Mouse (Mus musculus): ENCODE data around the gene Tmprss5. TPM values are rescaled to one million over a fixed set of nuclear protein-coding genes. Genes with fewer than 3 reads are reported as not detected.

Gene Tmprss5
- polyA plus RNA-seq, 1 experiment from 2014 or later: 3.5 TPM

DNA sequence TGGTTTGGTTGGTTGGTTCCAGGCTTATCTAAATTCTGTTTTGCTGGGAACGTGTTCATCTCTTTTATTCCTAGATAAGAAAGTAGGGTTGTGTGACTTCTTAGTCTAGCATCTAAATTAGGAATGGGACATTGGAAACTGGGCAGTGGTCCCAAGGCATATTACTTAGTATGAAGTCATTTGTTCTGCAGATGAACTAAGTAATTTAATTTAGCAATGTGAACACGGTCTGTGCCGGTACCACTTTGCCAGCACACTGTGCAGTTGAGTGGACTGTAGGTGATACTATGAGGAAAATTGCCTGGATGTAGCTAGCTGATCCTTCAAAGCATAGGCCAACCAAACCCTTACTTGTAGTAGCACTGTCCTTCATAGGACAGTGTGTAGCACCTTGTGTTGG is 4.2 kb upstream of the Tmprss5 start:
- Histone ChIP-seq H3K9ac (ENCODE audit: low read length) (no peak overlapping the region), H3K27ac (replicated peaks) (no peak overlapping the region), H3K4me3 (ENCODE audit: low read depth, low read length) (no peak overlapping the region), H3K36me3 (ENCODE audit: control insufficient read depth, insufficient read depth, low read length) (peaks cover 25% of the 10 kb centered on the region), H3K27me3 (ENCODE audit: control insufficient read depth, insufficient read depth, low read length) (no peaks in the 10 kb centered on the region), H3K4me1 (replicated peaks; ENCODE audit: control insufficient read depth, insufficient read depth) (no peaks in the 10 kb centered on the region), H3K4me2 (replicated peaks; ENCODE audit: low read depth) (no peak overlapping the region), H3K9me3 (ENCODE audit: control insufficient read depth, low read length) (no peaks in the 10 kb centered on the region)
- DNase-seq (ENCODE audit: low spot score): no peak
- no peak for ATAC-seq (ENCODE audit: low FRiP score, low TSS enrichment)
- WGBS: 86% methylated on average over 3 of the region's 3 CpGs
- TF ChIP-seq EP300 (optimal IDR thresholded peaks at IDR 0.05) (no peak), CTCF (IDR thresholded peaks at IDR 0.05; ENCODE audit: low read depth) (no peak)

DNA sequence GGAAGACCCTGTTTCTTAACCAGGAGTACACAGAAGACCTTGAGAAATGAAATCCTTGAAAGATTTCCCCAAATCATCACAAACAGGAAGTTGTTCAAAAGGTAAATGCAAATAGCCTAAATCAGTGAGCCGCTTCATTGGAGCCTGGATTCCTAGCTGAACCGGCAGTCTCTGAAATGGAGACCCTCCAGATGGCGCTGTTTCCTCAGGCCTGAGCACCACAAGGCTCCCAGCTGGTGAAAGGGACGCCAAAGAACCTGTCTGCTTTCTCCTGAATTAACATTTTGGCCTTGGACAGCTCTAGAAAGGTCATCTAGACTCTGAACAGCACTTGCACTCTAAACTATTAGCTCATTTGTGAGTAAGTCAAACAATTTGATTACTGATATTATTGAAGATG is 501 bp downstream of the Tmprss5 start:
- Histone ChIP-seq H3K4me1 (replicated peaks; ENCODE audit: control insufficient read depth, insufficient read depth) (no peaks in the 10 kb centered on the region), H3K4me2 (replicated peaks; ENCODE audit: low read depth) (no peak overlapping the region), H3K4me3 (ENCODE audit: low read depth, low read length) (no peak overlapping the region), H3K9ac (ENCODE audit: low read length) (no peak overlapping the region), H3K36me3 (ENCODE audit: control insufficient read depth, insufficient read depth, low read length) (peaks cover 11% of the 10 kb centered on the region), H3K27me3 (ENCODE audit: control insufficient read depth, insufficient read depth, low read length) (no peaks in the 10 kb centered on the region), H3K27ac (replicated peaks) (no peak overlapping the region), H3K9me3 (ENCODE audit: control insufficient read depth, low read length) (no peaks in the 10 kb centered on the region)
- no peak for ATAC-seq (ENCODE audit: low FRiP score, low TSS enrichment)
- TF ChIP-seq EP300 (optimal IDR thresholded peaks at IDR 0.05): no peak
- TF ChIP-seq CTCF (IDR thresholded peaks at IDR 0.05; ENCODE audit: low read depth): peak; percentile 93
- peak; percentile 73 for DNase-seq (ENCODE audit: low spot score)
- WGBS: 8% methylated on average over 4 of the region's 4 CpGs

DNA sequence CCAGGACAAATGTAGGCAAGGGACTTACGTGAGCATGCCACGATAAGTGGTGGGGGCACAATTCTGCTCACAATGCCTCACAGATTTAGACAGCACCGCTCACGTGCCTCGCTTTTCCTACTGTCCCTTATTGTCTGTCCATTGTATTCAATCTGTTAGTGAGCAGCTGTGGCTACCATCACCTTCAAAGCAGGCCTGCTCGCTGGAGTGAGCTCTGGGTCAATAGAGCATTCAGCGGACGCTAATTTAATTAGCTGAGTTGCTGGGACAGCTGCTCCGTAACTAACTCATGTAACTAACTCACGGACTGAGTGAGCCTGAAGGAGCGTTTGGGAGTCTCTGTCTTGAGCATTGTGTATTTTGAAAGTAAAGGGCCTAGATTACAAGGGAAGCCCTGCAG is 6.3 kb downstream of the Tmprss5 start:
- Histone ChIP-seq H3K36me3 (ENCODE audit: control insufficient read depth, insufficient read depth, low read length) (no peaks in the 10 kb centered on the region), H3K9me3 (ENCODE audit: control insufficient read depth, low read length) (no peaks in the 10 kb centered on the region), H3K27ac (replicated peaks) (no peak overlapping the region), H3K4me2 (replicated peaks; ENCODE audit: low read depth) (no peak overlapping the region), H3K27me3 (ENCODE audit: control insufficient read depth, insufficient read depth, low read length) (no peaks in the 10 kb centered on the region), H3K4me1 (replicated peaks; ENCODE audit: control insufficient read depth, insufficient read depth) (no peaks in the 10 kb centered on the region), H3K9ac (ENCODE audit: low read length) (no peak overlapping the region), H3K4me3 (ENCODE audit: low read depth, low read length) (no peak overlapping the region)
- TF ChIP-seq CTCF (IDR thresholded peaks at IDR 0.05; ENCODE audit: low read depth) (no peak), EP300 (optimal IDR thresholded peaks at IDR 0.05) (no peak)
- ATAC-seq (ENCODE audit: low FRiP score, low TSS enrichment): no peak
- 70% methylated on average over 11 of the region's 11 CpGs for WGBS
- DNase-seq (ENCODE audit: low spot score): no peak

DNA sequence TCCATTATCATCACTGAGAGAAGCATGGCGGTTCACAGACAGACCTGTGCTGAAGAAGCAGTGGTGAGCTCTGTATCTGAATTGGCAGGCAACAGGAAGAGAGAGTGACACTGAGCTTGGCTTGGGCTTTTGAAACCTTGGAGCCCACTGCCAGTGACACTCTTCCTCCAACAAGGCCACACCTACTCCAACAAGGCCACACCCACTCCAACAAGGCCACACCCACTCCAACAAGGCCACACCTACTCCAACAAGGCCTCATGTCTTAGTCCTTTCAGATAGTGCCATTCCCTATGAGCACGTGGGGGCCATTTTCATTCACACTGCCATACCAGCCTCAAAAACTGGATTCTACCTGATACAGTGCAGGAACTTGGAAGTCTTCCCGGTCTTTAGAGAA is 17.8 kb downstream of the Tmprss5 start:
- no peaks in the 10 kb centered on the region for H3K27me3 ChIP-seq (ENCODE audit: control insufficient read depth, insufficient read depth, low read length)
- no peak overlapping the region for H3K27ac ChIP-seq (replicated peaks)
- ATAC-seq (ENCODE audit: low FRiP score, low TSS enrichment): no peak
- H3K4me1 ChIP-seq (replicated peaks; ENCODE audit: control insufficient read depth, insufficient read depth): no peaks in the 10 kb centered on the region
- WGBS: 92% methylated on average over 3 of the region's 3 CpGs
- no peak overlapping the region for H3K4me2 ChIP-seq (replicated peaks; ENCODE audit: low read depth)
- no peak overlapping the region for H3K9ac ChIP-seq (ENCODE audit: low read length)
- TF ChIP-seq CTCF (IDR thresholded peaks at IDR 0.05; ENCODE audit: low read depth) (no peak), EP300 (optimal IDR thresholded peaks at IDR 0.05) (no peak)
- DNase-seq (ENCODE audit: low spot score): no peak
- H3K9me3 ChIP-seq (ENCODE audit: control insufficient read depth, low read length): no peaks in the 10 kb centered on the region
- no peaks in the 10 kb centered on the region for H3K36me3 ChIP-seq (ENCODE audit: control insufficient read depth, insufficient read depth, low read length)
- no peak overlapping the region for H3K4me3 ChIP-seq (ENCODE audit: low read depth, low read length)

DNA sequence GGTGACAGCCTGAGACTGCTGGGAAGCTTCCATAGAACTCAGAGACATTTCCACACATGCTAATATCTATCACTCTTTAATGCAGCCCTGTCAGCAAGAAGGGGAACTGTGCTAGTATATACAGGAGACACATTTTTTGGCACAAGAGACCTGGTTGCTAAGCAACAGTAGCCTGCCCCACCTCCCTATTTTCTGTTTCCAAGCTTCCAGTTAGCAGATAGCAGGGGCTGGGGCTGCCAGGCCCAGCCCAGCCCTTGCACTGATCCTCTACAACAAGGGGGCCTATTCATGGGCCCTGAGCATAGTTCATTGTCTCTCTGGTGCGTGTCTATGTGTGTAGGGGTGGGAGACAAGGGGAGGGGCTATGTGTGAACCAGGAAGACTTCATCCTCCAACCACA is 21.3 kb downstream of the Tmprss5 start:
- H3K36me3 ChIP-seq (ENCODE audit: control insufficient read depth, insufficient read depth, low read length): no peaks in the 10 kb centered on the region

DNA sequence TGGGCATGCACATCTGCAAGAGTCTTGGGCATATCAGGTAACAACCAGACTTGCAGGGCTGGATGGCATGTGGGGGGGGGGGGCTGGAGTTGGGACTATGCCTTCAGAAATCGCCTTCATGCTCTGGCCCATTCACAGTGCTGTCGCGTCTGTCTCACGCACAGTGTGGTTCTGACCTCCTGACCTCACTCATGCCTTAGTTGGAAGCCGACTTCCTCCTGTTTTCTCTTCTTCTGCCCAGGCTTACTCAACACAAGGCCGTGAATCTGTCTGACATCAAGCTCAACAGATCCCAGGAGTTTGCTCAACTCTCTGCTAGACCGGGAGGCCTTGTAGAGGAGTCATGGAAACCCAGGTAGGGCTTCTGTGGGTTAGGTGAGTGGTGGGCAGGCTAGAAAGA is 28.0 kb downstream of the Tmprss5 start:
- H3K27me3 ChIP-seq (ENCODE audit: control insufficient read depth, insufficient read depth, low read length): no peaks in the 10 kb centered on the region
- ATAC-seq (ENCODE audit: low FRiP score, low TSS enrichment) (no peak), DNase-seq (ENCODE audit: low spot score) (no peak)
- WGBS: 74% methylated on average over 7 of the region's 7 CpGs
- H3K27ac ChIP-seq (replicated peaks): no peak overlapping the region
- TF ChIP-seq EP300 (optimal IDR thresholded peaks at IDR 0.05) (no peak), CTCF (IDR thresholded peaks at IDR 0.05; ENCODE audit: low read depth) (no peak)
- no peak overlapping the region for H3K4me2 ChIP-seq (replicated peaks; ENCODE audit: low read depth)
- no peaks in the 10 kb centered on the region for H3K9me3 ChIP-seq (ENCODE audit: control insufficient read depth, low read length)
- H3K9ac ChIP-seq (ENCODE audit: low read length): no peak overlapping the region
- H3K4me1 ChIP-seq (replicated peaks; ENCODE audit: control insufficient read depth, insufficient read depth): no peaks in the 10 kb centered on the region
- H3K36me3 ChIP-seq (ENCODE audit: control insufficient read depth, insufficient read depth, low read length): no peaks in the 10 kb centered on the region
- H3K4me3 ChIP-seq (ENCODE audit: low read depth, low read length): no peak overlapping the region

More for the DNA sequence above, 21.3 kb downstream of the Tmprss5 start:
- H3K4me1 ChIP-seq (replicated peaks; ENCODE audit: control insufficient read depth, insufficient read depth): no peaks in the 10 kb centered on the region
- peak; percentile 60; the same call in 1 of the 2 replicates for ATAC-seq (ENCODE audit: low FRiP score, low TSS enrichment)
- H3K9me3 ChIP-seq (ENCODE audit: control insufficient read depth, low read length): no peaks in the 10 kb centered on the region
- no peaks in the 10 kb centered on the region for H3K27me3 ChIP-seq (ENCODE audit: control insufficient read depth, insufficient read depth, low read length)
- no peak overlapping the region for H3K27ac ChIP-seq (replicated peaks)
- no peak for DNase-seq (ENCODE audit: low spot score)
- no peak for TF ChIP-seq CTCF (IDR thresholded peaks at IDR 0.05; ENCODE audit: low read depth)
- TF ChIP-seq EP300 (optimal IDR thresholded peaks at IDR 0.05): no peak
- no peak overlapping the region for H3K9ac ChIP-seq (ENCODE audit: low read length)
- H3K4me3 ChIP-seq (ENCODE audit: low read depth, low read length): no peak overlapping the region
- no peak overlapping the region for H3K4me2 ChIP-seq (replicated peaks; ENCODE audit: low read depth)
- WGBS: 21% methylated on average over 1 of the region's 1 CpGs
